Mouse (Mus musculus) small intestine, adult 2 months (tissue): ENCODE data around the gene Slc9a9. TPM values are rescaled to one million over a fixed set of nuclear protein-coding genes. Genes with fewer than 3 reads are reported as not detected.

Experiments used
- H3K27ac ChIP-seq: fragments of 200-500 bp; 2 replicates; pipeline ENCODE4 v1.5.1; 2012; ENCODE audit warnings: low read depth, low read length, control low read depth, inconsistent platforms; ENCODE audit not compliant: insufficient read depth
- H3K27me3 ChIP-seq: fragments of 200-500 bp; 2 replicates; pipeline ENCODE4 v1.6.1; 2012; ENCODE audit warnings: mild to moderate bottlenecking, moderate library complexity, low read length, inconsistent platforms; ENCODE audit not compliant: control insufficient read depth, insufficient read depth
- H3K36me3 ChIP-seq: fragments of 200-500 bp; 2 replicates; pipeline ENCODE4 v1.6.1; 2012; ENCODE audit warnings: mild to moderate bottlenecking, low read length, control low read depth, inconsistent platforms; ENCODE audit not compliant: control insufficient read depth, insufficient read depth
- H3K4me1 ChIP-seq: fragments of 200-500 bp; 2 replicates; pipeline ENCODE4 v1.6.1; 2012; ENCODE audit warnings: low read length, inconsistent platforms, mixed read lengths; ENCODE audit not compliant: control insufficient read depth, insufficient read depth, insufficient read length
- H3K4me3 ChIP-seq: fragments of 200-500 bp; 2 replicates; pipeline ENCODE4 v1.5.1; 2012; ENCODE audit warnings: low read depth, mild to moderate bottlenecking, control low read depth, inconsistent platforms, low read length, moderate library complexity
- CTCF ChIP-seq: fragments of 200-500 bp; IDR thresholded peaks from 2 replicates; pipeline ENCODE4 v1.5.1; 2012; ENCODE audit warnings: low read depth, mild to moderate bottlenecking, control low read depth, inconsistent platforms, low read length, moderate library complexity, mixed read lengths; ENCODE audit not compliant: insufficient replicate concordance, insufficient read length; ENCODE audit errors: extremely low read depth
- POLR2A ChIP-seq: fragments of 200-500 bp; IDR thresholded peaks from 2 replicates; pipeline ENCODE4 v1.6.1; 2012; ENCODE audit warnings: low read depth, mild to moderate bottlenecking, control low read depth, inconsistent platforms, low read length, moderate library complexity
- WGBS: fragments of 180-500 bp; shearing (Covaris S2); methylation state at CpG from one replicate; pipeline ENCODE4 v1.1.7; 2018; 5-methylcytosine and 5-hydroxymethylcytosine counted together
- polyA plus RNA-seq: library from polyadenylated mRNA; depleted of rRNA; stranded (reverse); fragments of >200 nt; gene quantifications from 2 replicates; pipeline ENCODE4 v1.2.3, GENCODE M21; 2012

The Slc9a9 gene
- polyA plus RNA-seq, 1 experiment, result 1.3 TPM

- no peaks in the 10 kb centered on the region for H3K36me3 ChIP-seq
- 76% methylated on average over 5 of the region's 5 CpGs for WGBS
Observed at GRCm38 (mm10) chr9:95184453-95184852, 514.7 kb downstream of the Slc9a9 start.

GRCm38 (mm10) chr9:95185840-95186239 lies 516.1 kb downstream of the Slc9a9 start:
- no peak overlapping the region for H3K27ac ChIP-seq

More at GRCm38 (mm10) chr9:95184453-95184852, 514.7 kb downstream of the Slc9a9 start:
- Histone ChIP-seq H3K4me3 (no peak overlapping the region), H3K27me3 (no peaks in the 10 kb centered on the region), H3K27ac (no peak overlapping the region), H3K4me1 (peaks cover 5% of the 10 kb centered on the region; the same call in 1 of the 2 replicates)
- TF ChIP-seq POLR2A, result no peak
- TF ChIP-seq CTCF, result no peak

GRCm38 (mm10) chr9:95186386-95187289 lies 516.9 kb downstream of the Slc9a9 start:
- Histone ChIP-seq H3K27me3 (no peaks in the 10 kb centered on the region), H3K27ac (no peak overlapping the region), H3K4me3 (no peak overlapping the region), H3K4me1 (peaks cover 4% of the 10 kb centered on the region; the same call in 1 of the 2 replicates), H3K36me3 (no peaks in the 10 kb centered on the region)
- WGBS, result 65% methylated on average over 15 of the region's 15 CpGs
- TF ChIP-seq CTCF (no peak), POLR2A (no peak)

More at GRCm38 (mm10) chr9:95185840-95186239, 516.1 kb downstream of the Slc9a9 start:
- Histone ChIP-seq H3K36me3 (no peaks in the 10 kb centered on the region), H3K4me1 (peaks cover 6% of the 10 kb centered on the region; the same call in 1 of the 2 replicates), H3K4me3 (no peak overlapping the region), H3K27me3 (no peaks in the 10 kb centered on the region)
- WGBS, result 56% methylated on average over 3 of the region's 3 CpGs
- TF ChIP-seq CTCF, result no peak

GRCm38 (mm10) chr9:95188362-95189217 lies 518.9 kb downstream of the Slc9a9 start:
- Histone ChIP-seq H3K27ac (no peak overlapping the region), H3K4me3 (no peak overlapping the region), H3K27me3 (no peaks in the 10 kb centered on the region), H3K4me1 (peaks cover 8% of the 10 kb centered on the region; the same call in 1 of the 2 replicates), H3K36me3 (no peaks in the 10 kb centered on the region)
- TF ChIP-seq CTCF, result no peak
- TF ChIP-seq POLR2A, result no peak
- WGBS, result 27% methylated on average over 8 of the region's 8 CpGs

GRCm38 (mm10) chr9:95189218-95189605 lies 519.5 kb downstream of the Slc9a9 start:
- Histone ChIP-seq H3K27me3 (no peaks in the 10 kb centered on the region), H3K36me3 (no peaks in the 10 kb centered on the region), H3K27ac (no peak overlapping the region), H3K4me1 (peaks cover 8% of the 10 kb centered on the region; the same call in 1 of the 2 replicates), H3K4me3 (no peak overlapping the region)
- TF ChIP-seq POLR2A, result no peak
- no peak for TF ChIP-seq CTCF
- WGBS, result 70% methylated on average over 4 of the region's 4 CpGs

- Histone ChIP-seq H3K27me3 (no peaks in the 10 kb centered on the region), H3K4me1 (peaks cover 8% of the 10 kb centered on the region; the same call in 1 of the 2 replicates), H3K27ac (no peak overlapping the region), H3K36me3 (no peaks in the 10 kb centered on the region), H3K4me3 (no peak overlapping the region)
- WGBS, result 59% methylated on average over 6 of the region's 6 CpGs
- no peak for TF ChIP-seq POLR2A
- no peak for TF ChIP-seq CTCF
Observed at GRCm38 (mm10) chr9:95191442-95191841, 521.7 kb downstream of the Slc9a9 start.
